Mouse (Mus musculus) heart, adult 9 months (tissue): ENCODE data around the gene Gm11096.

Source experiments
- DNase-seq, 2 experiments: peaks; one replicate each; pipeline ENCODE4 v3.0.0; 2022; ENCODE audit warnings: low spot score in 2 of 2

Gene Gm11096

DNA sequence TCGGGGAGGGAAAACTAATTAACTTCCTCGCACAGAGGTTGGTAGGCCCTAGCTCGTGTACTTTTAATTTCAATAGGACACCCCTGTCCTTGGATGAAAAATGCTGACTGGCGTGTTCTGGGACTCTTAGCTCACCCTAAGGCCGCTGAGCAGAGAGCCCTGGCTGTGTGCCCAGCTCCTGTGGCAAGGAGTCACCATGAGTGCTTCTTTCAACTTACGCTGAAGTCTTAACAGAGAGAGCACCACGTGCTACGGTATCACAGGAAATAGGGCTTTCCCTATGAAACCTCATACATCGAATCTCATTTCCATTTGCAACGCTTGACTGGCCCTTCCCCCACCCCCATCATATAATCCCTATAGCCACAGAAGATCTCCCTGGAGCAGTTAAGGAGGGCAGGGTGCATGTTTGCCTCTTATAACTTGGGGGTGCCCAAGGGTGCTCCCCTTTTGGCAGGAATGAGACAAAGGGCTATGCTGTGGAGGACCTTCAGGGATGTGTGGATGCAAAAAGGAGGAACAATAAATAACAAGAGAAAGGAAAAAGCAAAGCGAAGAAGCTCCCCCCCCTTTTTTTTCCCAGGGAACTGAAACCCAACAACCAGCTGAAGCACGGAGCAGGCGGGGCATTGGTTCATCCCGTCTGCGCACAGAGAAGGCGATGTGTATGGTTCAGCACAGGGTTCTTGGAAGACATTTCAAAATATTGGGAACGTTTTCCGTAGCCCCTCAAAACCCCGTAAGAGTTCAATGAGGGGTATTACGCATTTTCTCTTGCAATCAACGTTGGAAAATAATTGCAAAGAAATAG is 39.0 kb downstream of the Gm11096 start:
- peak; percentile 67 to 80 for DNase-seq

DNA sequence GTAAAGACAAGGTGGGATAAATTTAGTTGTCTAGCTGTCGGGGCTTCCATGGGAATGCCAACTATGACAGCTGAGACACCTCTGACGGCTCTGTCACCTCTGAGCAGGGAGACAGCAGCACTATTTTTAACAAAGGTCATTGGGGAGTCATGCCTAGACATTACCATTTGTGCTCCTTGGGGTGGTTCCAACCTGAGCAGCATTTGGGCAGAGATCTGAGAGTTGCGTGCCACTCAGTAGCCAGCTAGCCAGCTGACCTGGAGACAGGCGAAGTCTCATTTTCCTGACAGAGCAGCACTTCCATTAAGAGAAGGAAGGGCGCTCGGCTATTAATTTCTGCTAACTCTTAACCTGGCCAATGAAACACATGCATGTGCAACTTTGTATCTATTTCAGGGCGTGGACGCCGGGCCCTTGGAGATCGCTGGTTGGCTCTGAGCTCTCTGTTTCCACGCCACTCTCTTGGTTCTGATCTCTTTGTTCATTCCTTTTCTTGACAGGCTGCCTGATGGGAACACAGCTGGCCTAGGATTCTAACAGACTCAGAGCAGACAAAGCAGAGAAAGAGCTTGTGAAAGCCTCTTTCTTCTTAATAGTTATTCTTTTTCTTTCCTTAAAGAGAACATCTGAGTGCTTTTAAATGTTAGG is 40.4 kb downstream of the Gm11096 start:
- DNase-seq = peak; percentile 54 to 75

DNA sequence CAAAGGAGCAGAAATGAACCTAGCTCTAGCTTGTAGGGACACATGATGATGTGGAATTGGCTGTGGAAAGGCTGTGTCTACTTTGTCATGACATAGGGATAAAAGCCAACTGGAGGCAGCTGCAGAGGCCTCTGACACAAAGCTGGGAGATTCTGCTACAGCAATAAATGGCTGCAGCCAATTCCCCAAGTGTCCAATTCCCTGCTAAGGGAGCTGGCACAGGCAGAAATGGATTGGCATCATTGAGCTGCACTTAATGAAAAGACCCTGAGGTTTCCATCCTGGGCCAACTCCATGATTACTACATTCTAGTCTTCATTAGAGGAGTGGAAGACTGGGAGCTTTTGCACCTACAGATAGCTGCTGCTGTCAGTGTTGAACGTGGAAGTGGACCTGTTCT is 44.8 kb downstream of the Gm11096 start:
- DNase-seq = no peak
